Mouse (Mus musculus): ENCODE measurements around the gene Slc22a4.
A peak's percentile ranks its signal among the peaks of the same experiment; 100 is the strongest.
"Not testable (repeated sequence)": the region's sequence is repeated elsewhere in the genome, so short reads cannot be mapped to it uniquely, and the experiment has no call there.

Gene Slc22a4

DNA sequence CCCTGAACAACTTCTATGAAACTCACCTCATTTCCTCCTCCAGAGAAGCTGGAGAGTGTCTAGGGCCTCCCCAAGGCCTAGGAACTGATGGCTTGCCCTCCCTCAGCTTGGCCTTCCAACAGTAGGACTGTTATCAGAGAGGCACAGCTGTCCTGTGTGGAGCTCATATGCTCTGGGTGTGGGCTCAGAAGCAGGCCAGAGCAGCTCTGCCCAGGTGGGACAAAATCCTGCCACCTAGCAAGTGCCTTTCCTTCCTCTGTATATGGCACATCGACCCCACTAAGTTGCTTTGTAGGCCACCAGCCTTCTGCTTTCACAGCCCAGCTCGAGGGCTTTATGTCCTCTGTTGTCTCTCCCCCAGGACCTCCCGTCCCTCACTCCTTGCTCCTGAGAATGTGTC, 23.2 kb downstream of the Slc22a4 start:
- no peak for DNase-seq (ENCODE audit: low spot score)

GRCm38 (mm10) chr11:54004221-54004620, 23.7 kb downstream of the Slc22a4 start:
- DNase-seq (ENCODE audit: low spot score), result no peak

DNA sequence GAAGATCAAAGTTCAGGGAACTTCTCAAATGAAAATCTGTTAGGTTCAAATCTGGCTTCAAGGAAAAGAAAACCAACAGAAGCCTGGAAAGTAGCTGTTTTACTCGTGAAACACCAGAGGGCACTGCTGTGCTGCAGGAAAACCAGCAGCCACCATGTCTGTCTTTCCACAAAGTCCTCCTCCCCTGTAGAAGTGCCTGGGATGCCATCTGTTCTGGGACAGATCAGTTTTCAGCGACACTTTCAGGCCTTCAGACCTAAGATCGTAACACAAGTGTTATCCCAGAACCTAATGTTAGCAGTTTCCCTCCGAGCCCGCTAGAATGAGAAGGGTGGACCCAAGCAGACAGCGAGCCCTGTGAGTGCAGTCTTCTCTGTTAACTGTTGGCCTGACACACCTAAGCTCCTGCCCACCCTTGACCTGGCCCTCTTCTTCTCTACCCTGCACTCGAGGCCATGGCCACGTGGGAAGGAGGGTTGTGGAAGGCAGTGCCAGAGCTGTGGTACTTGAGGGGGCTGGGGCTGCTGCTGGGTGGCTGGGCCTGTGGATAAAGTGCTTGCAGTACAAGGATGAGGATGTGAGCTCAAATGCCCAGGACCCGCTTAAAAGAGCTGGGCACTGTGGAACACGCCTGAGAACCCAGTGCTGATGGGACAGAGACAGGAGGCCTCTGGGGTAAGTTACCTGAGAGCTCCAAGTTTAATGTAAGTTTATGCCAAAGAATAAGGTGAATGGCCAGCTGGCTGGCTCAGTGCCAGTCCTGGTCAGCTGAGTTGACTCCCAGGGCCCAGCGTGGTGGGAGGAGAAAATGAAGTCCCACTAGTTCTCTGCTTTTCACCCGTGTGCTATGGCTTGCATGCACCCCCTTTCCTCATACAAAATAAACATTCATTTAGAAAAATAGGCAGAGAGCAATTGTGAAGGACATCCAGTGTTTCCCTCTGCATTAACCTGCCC, 24.9 kb downstream of the Slc22a4 start:
- DNase-seq (ENCODE audit: low spot score), result not testable (repeated sequence)

- DNase-seq (ENCODE audit: low spot score), result peak; percentile 39
Measured at GRCm38 (mm10) chr11:54002147-54002760, 25.6 kb downstream of the Slc22a4 start.

DNA sequence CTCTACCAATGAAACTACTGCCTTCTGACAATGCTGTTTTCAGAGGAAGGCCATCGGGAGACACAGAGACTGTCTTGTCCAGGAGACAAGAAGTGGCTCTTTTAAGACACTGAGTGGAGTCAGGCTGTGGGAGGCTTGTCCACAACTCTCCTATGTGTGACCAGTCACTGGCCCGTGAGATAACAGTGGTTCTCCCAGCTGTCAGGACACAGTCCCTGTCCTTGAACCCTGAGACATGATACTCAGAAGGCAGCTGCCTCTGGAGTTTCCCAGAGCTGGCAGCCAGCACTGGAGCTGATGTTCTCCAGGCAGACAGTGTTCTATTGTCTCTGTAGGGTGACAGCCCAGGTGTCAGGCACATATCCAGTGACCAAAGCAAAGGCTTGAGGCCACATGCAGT, 30.2 kb downstream of the Slc22a4 start:
- DNase-seq (ENCODE audit: low spot score), result no peak

DNA sequence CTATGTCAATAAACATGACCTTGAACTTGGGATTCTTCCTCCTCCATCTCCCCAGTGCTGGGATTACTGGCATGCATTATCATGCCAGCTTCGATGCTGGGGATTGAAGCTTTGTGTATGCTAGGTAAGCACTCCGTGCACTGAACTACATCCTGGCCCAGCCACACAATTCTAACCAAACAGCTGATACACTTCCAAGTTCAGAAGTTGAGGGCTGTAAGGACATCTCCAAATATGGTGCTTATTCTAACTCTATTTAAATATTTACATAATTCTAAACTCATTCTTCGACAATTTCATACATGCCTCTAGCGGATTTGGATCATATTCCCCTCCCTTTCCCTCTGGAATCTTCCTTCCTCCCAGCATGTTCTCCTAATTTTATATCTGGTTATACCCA, 35.6 kb downstream of the Slc22a4 start:
- DNase-seq (ENCODE audit: low spot score), result no peak

- DNase-seq (ENCODE audit: low spot score), result no peak
Measured at GRCm38 (mm10) chr11:53989232-53989631, 38.7 kb downstream of the Slc22a4 start.

DNA sequence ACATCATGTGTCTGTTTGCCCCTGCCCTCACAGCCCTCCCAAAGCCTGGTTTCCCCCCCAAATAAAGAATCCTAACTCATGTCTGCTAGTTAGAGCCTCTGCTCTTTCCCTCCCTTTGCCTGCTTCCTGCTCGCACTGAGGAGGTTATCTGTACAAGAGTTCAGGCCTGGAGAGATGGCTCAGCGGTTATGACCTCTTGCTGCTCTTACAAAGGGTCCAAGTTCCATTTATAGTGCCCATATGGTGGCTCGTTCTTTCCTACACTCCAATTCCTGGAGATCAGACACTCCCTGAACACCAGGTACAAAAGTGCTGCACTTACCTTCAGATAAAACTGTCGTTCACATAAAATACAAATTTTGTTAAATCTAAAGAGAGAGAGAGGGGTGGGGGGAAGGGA, 39.8 kb downstream of the Slc22a4 start:
- DNase-seq (ENCODE audit: low spot score), result no peak

GRCm38 (mm10) chr11:53981396-53981795, 46.5 kb downstream of the Slc22a4 start:
- DNase-seq (ENCODE audit: low spot score), result no peak

DNA sequence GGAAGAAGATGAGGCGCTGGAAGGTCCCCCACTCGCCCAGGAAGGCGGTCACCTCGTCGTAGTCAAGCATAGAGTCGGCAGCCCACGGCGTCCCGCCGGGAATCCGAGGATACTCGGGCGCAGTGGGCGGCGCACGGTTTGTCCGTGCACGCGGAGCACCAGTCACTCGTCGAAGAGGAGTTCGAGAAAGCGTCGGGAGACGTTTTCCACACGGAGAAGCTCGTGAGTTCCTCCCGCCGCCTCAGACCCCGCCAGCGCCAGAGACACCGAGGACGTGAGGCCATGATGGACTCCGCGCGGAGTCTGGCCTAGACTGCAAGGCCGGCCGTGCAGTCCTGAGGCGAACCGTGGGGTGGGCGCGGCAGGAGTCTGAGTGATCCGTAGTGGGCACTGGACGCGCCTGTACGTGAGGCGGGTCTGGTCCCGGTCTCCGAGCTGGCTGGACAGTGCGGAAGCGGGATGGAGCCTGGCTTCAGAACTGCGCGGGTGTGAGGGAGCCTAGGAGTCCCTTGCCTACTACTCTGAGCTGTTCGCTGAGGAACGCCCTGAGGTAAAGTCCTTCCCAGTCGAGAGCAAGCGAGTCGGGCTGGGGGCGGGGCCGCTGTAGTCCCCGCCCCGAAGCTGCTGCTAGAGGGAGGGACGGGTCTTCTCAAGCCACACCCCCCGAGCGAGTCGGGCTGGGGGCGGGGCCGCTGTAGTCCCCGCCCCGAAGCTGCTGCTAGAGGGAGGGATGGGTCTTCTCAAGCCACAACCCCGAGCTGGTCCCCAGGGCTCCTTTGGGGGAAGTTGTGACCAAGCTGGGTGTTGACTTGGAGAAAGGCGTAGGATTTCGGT, 47.9 kb downstream of the Slc22a4 start, which contains the start of gene Slc22a21:
Gene Slc22a21, minus strand, starts transcription at position 545 of the 834 bp plus-strand sequence.
- DNase-seq (ENCODE audit: low spot score), result no peak

DNA sequence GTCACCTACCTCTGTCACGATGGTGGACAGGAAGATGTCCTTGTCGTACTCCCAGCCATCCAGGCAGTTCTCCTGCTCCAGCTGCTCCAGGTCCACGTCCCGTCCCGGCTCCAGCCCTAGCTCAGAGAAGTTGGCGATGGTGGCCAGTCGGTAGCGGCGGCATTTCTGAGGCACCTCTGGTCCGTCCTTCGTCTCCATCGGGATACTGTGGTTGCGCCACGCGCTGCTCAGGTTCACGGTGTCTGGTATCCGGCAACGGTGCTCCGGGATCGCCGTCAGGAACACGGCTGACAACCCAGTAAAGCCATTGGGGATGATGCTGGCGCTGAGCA, 48.5 kb downstream of the Slc22a4 start:
- not testable (repeated sequence) for DNase-seq (ENCODE audit: low spot score)

DNA sequence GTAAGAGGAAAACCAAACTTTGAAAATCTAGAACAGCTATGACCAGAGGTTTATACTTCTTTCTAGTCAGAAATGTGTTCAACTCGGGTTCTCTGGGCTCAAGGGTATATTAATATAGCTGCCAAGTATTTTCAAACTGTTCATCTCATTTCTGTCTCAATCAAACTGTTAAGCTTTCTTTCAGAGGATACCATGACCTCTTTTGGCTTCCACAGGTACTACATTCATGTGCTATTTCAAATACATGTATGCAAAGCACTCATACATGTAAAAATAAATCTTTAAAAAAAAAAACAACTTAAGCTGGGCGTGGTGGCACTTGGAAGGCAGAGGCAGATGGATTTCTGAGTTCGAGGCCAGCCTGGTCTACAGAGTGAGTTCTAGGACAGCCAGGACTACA, 50.2 kb downstream of the Slc22a4 start:
- DNase-seq (ENCODE audit: low spot score), result no peak

GRCm38 (mm10) chr11:53975559-53975958, 52.3 kb downstream of the Slc22a4 start:
- no peak for DNase-seq (ENCODE audit: low spot score)

GRCm38 (mm10) chr11:53958984-53959383, 68.9 kb downstream of the Slc22a4 start:
- no peak for DNase-seq (ENCODE audit: low spot score)

DNA sequence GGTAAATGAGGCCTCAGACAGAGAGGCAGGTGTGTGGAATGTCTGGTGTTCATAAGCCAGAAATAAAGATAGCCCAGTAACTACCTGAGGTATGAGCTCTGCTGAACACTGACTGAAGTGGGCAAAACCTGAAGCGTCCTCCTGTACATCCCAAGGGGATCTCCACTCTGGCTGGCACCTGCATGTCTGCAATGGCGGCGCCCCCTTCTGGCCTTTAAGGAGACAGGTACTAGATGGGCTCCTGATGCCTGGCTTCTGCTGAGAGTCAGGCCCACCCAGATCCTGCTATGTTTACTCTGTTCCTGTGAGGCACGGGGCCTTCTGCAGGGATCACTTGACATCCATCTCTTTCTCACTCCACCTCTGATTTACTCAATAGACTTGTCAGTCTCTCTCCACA, 69.7 kb downstream of the Slc22a4 start:
- not testable (repeated sequence) for DNase-seq (ENCODE audit: low spot score)

GRCm38 (mm10) chr11:53956636-53957035, 71.3 kb downstream of the Slc22a4 start:
- no peak for DNase-seq (ENCODE audit: low spot score)

- DNase-seq (ENCODE audit: low spot score), result no peak
Measured at GRCm38 (mm10) chr11:53954653-53955052, 73.2 kb downstream of the Slc22a4 start.

DNA sequence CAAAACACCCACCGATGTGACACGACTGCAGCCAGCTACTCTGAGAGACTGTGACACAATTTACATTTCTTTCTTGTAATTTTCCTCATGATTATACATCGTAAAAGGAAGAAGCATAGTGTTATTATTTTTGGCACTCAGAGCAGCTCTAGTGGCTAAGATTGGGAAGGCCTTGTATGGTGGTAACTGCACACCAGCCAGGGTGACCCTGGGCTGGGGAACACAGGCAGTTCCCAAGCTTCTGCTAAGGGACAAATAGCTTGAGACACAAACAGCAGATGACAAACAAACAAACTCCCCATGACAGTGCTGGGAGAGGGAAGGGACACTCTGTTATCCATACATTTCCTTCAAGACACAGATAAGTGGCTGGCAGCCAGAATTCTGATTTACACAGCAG, 77.8 kb downstream of the Slc22a4 start:
- not testable (repeated sequence) for DNase-seq (ENCODE audit: low spot score)
